In the genomic region with DNA sequence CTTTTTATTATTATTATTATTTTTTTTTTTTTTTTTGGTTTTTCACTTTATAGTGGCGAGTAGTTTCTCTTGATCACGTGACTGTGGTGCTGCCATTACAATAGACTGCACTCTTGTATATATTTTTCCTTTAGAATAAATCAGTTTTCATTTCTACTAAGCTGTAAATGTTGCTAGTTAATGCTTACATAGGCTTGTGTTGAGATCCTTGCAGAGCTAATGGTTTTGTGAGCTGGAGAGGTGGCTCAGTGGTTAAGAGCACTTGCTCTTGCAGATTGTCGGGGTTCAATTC, we compare ENCODE assay signal across 9 mouse cellular contexts. TPM values are rescaled to one million over a fixed set of nuclear protein-coding genes. Genes with fewer than 3 reads are reported as not detected.
A peak's percentile ranks its signal among the peaks of the same experiment; 100 is the strongest.
DNase-seq lines count a peak whose midpoint lies in the region; ATAC-seq and TF ChIP-seq lines count a peak whose summit lies in the region.
"Had no signal": no experiment of that assay in that cellular context is flagged by ENCODE, and none has a peak within 500 bp of the region (broad histone marks: within the 10 kb centered on the region; RNA-seq: fewer than 3 reads in every experiment).

No protein-coding gene starts in this region.

- TF ChIP-seq CTCF in testis, adult 2 months (IDR thresholded peaks at IDR 0.05; ENCODE audit: control insufficient read depth, insufficient read depth, insufficient replicate concordance, low read depth, low read length) = no peak

- TF ChIP-seq POLR2A in testis, adult 2 months (IDR thresholded peaks at IDR 0.05; ENCODE audit: control insufficient read depth, low read depth, low read length) = no peak

- no peak for ATAC-seq in liver, embryonic 12.5 days

- WGBS in liver, embryonic 12.5 days (ENCODE audit: insufficient replicate concordance) = 82% methylated on average over 3 of the region's 3 CpGs

- peak overlapping the region; percentile 99; the same call in 1 of the 2 replicates for H3K4me3 ChIP-seq in testis, adult 2 months (ENCODE audit: control insufficient read depth, low read depth, low read length)
- H3K4me3 ChIP-seq in liver, embryonic 12.5 days = peak overlapping the region; percentile 82

- peaks cover 2% of the 10 kb centered on the region; the same call in 1 of the 2 replicates for H3K4me1 ChIP-seq in testis, adult 2 months (ENCODE audit: control insufficient read depth, insufficient read depth, low read length)
- H3K4me1 ChIP-seq in liver, embryonic 12.5 days = peaks cover 32% of the 10 kb centered on the region

- no peaks in the 10 kb centered on the region for H3K27me3 ChIP-seq in testis, adult 2 months (ENCODE audit: control insufficient read depth, insufficient read depth, low read length)
- no peaks in the 10 kb centered on the region for H3K27me3 ChIP-seq in liver, embryonic 12.5 days (replicated peaks)

- peak overlapping the region; percentile 95 for H3K4me2 ChIP-seq in liver, embryonic 12.5 days

- no peaks in the 10 kb centered on the region for H3K9me3 ChIP-seq in liver, embryonic 12.5 days (replicated peaks)

- DNase-seq in embryo, embryonic 9.5 days (ENCODE audit: extremely low spot score) = peak; percentile 4
- no peak for DNase-seq in embryo, embryonic 10.5 days (ENCODE audit: low spot score)
- no peak for DNase-seq in testis, postnatal 10 days (ENCODE audit: low spot score)
- DNase-seq in frontal cortex, postnatal 25 days (ENCODE audit: low spot score in 2 of 2) = no peak
- DNase-seq in thymus, adult 18-20 months = no peak
- no peak for DNase-seq in cerebellum, adult 9-11 months

- H3K9ac ChIP-seq in liver, embryonic 12.5 days = peak overlapping the region; percentile 86

- no peak overlapping the region for H3K27ac ChIP-seq in testis, adult 2 months (ENCODE audit: control insufficient read depth, insufficient read depth, low read depth, low read length)
- H3K27ac ChIP-seq in liver, embryonic 12.5 days = peak overlapping the region; percentile 93; the same call in 1 of the 2 replicates

- H3K36me3 ChIP-seq in testis, adult 2 months (ENCODE audit: control insufficient read depth, insufficient read depth, low read length) = no peaks in the 10 kb centered on the region
- H3K36me3 ChIP-seq in liver, embryonic 12.5 days = peaks cover 18% of the 10 kb centered on the region

RNA-seq across cellular contexts. Expression of gene Rad50, which starts 0.5 kb away (rescaled TPM):
- polyA plus RNA-seq in testis, adult 2 months (2012; rRNA removed) = 3.0 and 3.2 TPM in 2 replicates
- polyA plus RNA-seq in liver, embryonic 12.5 days (2016; fragmentation: Nextera tagmentation; extraction: Ambion mirVana) = 25.6 TPM in 2 replicates

RNA-seq across cellular contexts. Expression of gene Il5, which starts 12.9 kb away (rescaled TPM):
- 0.23 and 0.27 TPM in 2 replicates for polyA plus RNA-seq in testis, adult 2 months (2012; rRNA removed)
- not detected in 2 replicates for polyA plus RNA-seq in liver, embryonic 12.5 days (2016; fragmentation: Nextera tagmentation; extraction: Ambion mirVana)
- polyA plus RNA-seq: small intestine, adult 2 months had no signal
